Mouse (Mus musculus): ENCODE results near the gene Gm20716. TPM values are rescaled to one million over a fixed set of nuclear protein-coding genes. Genes with fewer than 3 reads are reported as not detected.

Gene Gm20716
- total and polyA plus RNA-seq, 3 experiments, result 26.1 to 27.0 TPM; not detected in 1

- DNase-seq, result peak; percentile 77
Observed at GRCm38 (mm10) chr2:168229116-168230025, 793 bp downstream of the Gm20716 start.

GRCm38 (mm10) chr2:168223326-168223725 lies 6.8 kb downstream of the Gm20716 start:
- DNase-seq, result no peak

GRCm38 (mm10) chr2:168213788-168214397 lies 16.3 kb downstream of the Gm20716 start:
- DNase-seq, result no peak

GRCm38 (mm10) chr2:168207883-168208282 lies 22.3 kb downstream of the Gm20716 start:
- DNase-seq, result no peak

GRCm38 (mm10) chr2:168206725-168207644 lies 23.2 kb downstream of the Gm20716 start, which contains the start of gene Adnp:
Gene Adnp (minus strand): TSS chr2:168207112.
- peak; percentile 96 for DNase-seq

GRCm38 (mm10) chr2:168205681-168206631 lies 24.2 kb downstream of the Gm20716 start:
- peak; percentile 54 for DNase-seq

GRCm38 (mm10) chr2:168205265-168205664 lies 24.9 kb downstream of the Gm20716 start:
- peak; percentile 91 for DNase-seq

GRCm38 (mm10) chr2:168204476-168204999 lies 25.6 kb downstream of the Gm20716 start:
- DNase-seq, result no peak

GRCm38 (mm10) chr2:168200014-168200691 lies 30.0 kb downstream of the Gm20716 start:
- DNase-seq, result peak; percentile 45

GRCm38 (mm10) chr2:168199476-168199875 lies 30.7 kb downstream of the Gm20716 start:
- DNase-seq, result no peak

- DNase-seq, result no peak
Observed at GRCm38 (mm10) chr2:168198421-168198820, 31.7 kb downstream of the Gm20716 start.

- DNase-seq, result no peak
Observed at GRCm38 (mm10) chr2:168195721-168196120, 34.4 kb downstream of the Gm20716 start.

- no peak for DNase-seq
Observed at GRCm38 (mm10) chr2:168193685-168194084, 36.5 kb downstream of the Gm20716 start.

GRCm38 (mm10) chr2:168191856-168192255 lies 38.3 kb downstream of the Gm20716 start:
- DNase-seq, result no peak

GRCm38 (mm10) chr2:168175946-168176345 lies 54.2 kb downstream of the Gm20716 start:
- DNase-seq, result no peak

- peak; percentile 92 for DNase-seq
Observed at GRCm38 (mm10) chr2:168170167-168170685, 59.9 kb downstream of the Gm20716 start.

GRCm38 (mm10) chr2:168169800-168170113 lies 60.4 kb downstream of the Gm20716 start:
- no peak for DNase-seq

GRCm38 (mm10) chr2:168168892-168169799 lies 61.0 kb downstream of the Gm20716 start:
- no peak for DNase-seq

GRCm38 (mm10) chr2:168167781-168168180 lies 62.4 kb downstream of the Gm20716 start:
- no peak for DNase-seq
